Mouse (Mus musculus) lung, postnatal 0 days (tissue): ENCODE measurements at regions not wholly inside any gene's neighbourhood (a gene's known extent, or its start where the extent isn't known, plus 50 kb on each side); places are given as distances from the start of the nearest gene placed in this dataset.

Experiments
- CTCF ChIP-seq: IDR thresholded peaks from 2 replicates; pipeline ENCODE4 v1.5.1; 2016; ENCODE audit warnings: antibody characterized with exemption, mild to moderate bottlenecking
- EP300 ChIP-seq: IDR thresholded peaks from 2 replicates; pipeline ENCODE4 v1.6.1; 2016; ENCODE audit warnings: antibody characterized with exemption, mild to moderate bottlenecking, control low read depth

- TF ChIP-seq EP300 = no peak
- no peak for TF ChIP-seq CTCF
Observed at GRCm38 (mm10) chr8:64422200-64422849, 216.3 kb upstream of the Tll1 start.
